Mouse (Mus musculus) megakaryocyte, embryonic 14.5 days (primary cell): ENCODE data around the gene Dnah17. TPM values are rescaled to one million over a fixed set of nuclear protein-coding genes. Genes with fewer than 3 reads are reported as not detected.

Source experiments
- H3K27me3 ChIP-seq: replicated peaks from 2 replicates; pipeline ENCODE3; 2012; ENCODE audit warnings: inconsistent platforms
- H3K36me3 ChIP-seq: replicated peaks from 2 replicates; pipeline ENCODE3; 2012; ENCODE audit warnings: low read length, inconsistent platforms, mixed read lengths
- H3K4me1 ChIP-seq: 2 replicates; pipeline ENCODE4 v1.6.1; 2012; ENCODE audit warnings: inconsistent platforms
- H3K4me3 ChIP-seq: replicated peaks from 2 replicates; pipeline ENCODE3; 2012; ENCODE audit warnings: moderate library complexity, mild to moderate bottlenecking, inconsistent platforms
- H3K9me3 ChIP-seq: 2 replicates; pipeline ENCODE4 v1.6.1; 2012; ENCODE audit warnings: inconsistent platforms
- FLI1 ChIP-seq: IDR thresholded peaks from 2 replicates; pipeline ENCODE4 v1.6.1; 2012; ENCODE audit warnings: low read length, inconsistent platforms, mixed read lengths
- GATA1 ChIP-seq: IDR thresholded peaks from 3 replicates; pipeline ENCODE4 v1.6.1; 2012; ENCODE audit warnings: mixed read lengths, low read length, inconsistent platforms, borderline replicate concordance
- polyA plus RNA-seq: library from polyadenylated mRNA; stranded (reverse); fragments of >175 nt; gene quantifications from 2 replicates; pipeline ENCODE4 v1.2.3, GENCODE M21; 2012; ENCODE audit warnings: low replicate concordance; ENCODE audit not compliant: insufficient read depth

Dnah17 gene
- polyA plus RNA-seq, 1 experiment: 0.06 TPM

GRCm38 (mm10) chr11:118101133-118101532 is 29.3 kb downstream of the Dnah17 start:
- TF ChIP-seq GATA1 (no peak), FLI1 (no peak)
- H3K4me1 ChIP-seq: peaks cover 24% of the 10 kb centered on the region; the same call in 1 of the 2 replicates
- H3K27me3 ChIP-seq: peaks cover 47% of the 10 kb centered on the region
- no peak overlapping the region for H3K4me3 ChIP-seq
- no peaks in the 10 kb centered on the region for H3K9me3 ChIP-seq
- no peaks in the 10 kb centered on the region for H3K36me3 ChIP-seq

- Histone ChIP-seq H3K9me3 (no peaks in the 10 kb centered on the region), H3K4me1 (peaks cover 13% of the 10 kb centered on the region; the same call in 1 of the 2 replicates), H3K36me3 (no peaks in the 10 kb centered on the region), H3K4me3 (no peak overlapping the region), H3K27me3 (peaks cover 67% of the 10 kb centered on the region)
- TF ChIP-seq GATA1 (no peak), FLI1 (no peak)
Measured at GRCm38 (mm10) chr11:118096736-118097135, 33.7 kb downstream of the Dnah17 start.

GRCm38 (mm10) chr11:118095004-118095403 is 35.4 kb downstream of the Dnah17 start:
- no peaks in the 10 kb centered on the region for H3K36me3 ChIP-seq
- peaks cover 55% of the 10 kb centered on the region for H3K27me3 ChIP-seq
- peaks cover 15% of the 10 kb centered on the region for H3K9me3 ChIP-seq
- TF ChIP-seq FLI1: no peak
- no peak for TF ChIP-seq GATA1
- peaks cover 13% of the 10 kb centered on the region; the same call in 1 of the 2 replicates for H3K4me1 ChIP-seq
- no peak overlapping the region for H3K4me3 ChIP-seq

- TF ChIP-seq FLI1 (no peak), GATA1 (no peak)
- Histone ChIP-seq H3K27me3 (peaks cover 59% of the 10 kb centered on the region), H3K9me3 (peaks cover 16% of the 10 kb centered on the region), H3K36me3 (no peaks in the 10 kb centered on the region), H3K4me1 (peaks cover 5% of the 10 kb centered on the region; the same call in 1 of the 2 replicates), H3K4me3 (no peak overlapping the region)
Measured at GRCm38 (mm10) chr11:118091002-118091670, 39.3 kb downstream of the Dnah17 start.

- Histone ChIP-seq H3K27me3 (peaks cover 55% of the 10 kb centered on the region), H3K4me3 (no peak overlapping the region), H3K4me1 (peaks cover 5% of the 10 kb centered on the region; the same call in 1 of the 2 replicates), H3K9me3 (peaks cover 16% of the 10 kb centered on the region), H3K36me3 (no peaks in the 10 kb centered on the region)
- no peak for TF ChIP-seq FLI1
- no peak for TF ChIP-seq GATA1
Measured at GRCm38 (mm10) chr11:118088896-118089295, 41.5 kb downstream of the Dnah17 start.

GRCm38 (mm10) chr11:118085961-118086360 is 44.5 kb downstream of the Dnah17 start:
- Histone ChIP-seq H3K4me1 (peaks cover 5% of the 10 kb centered on the region; the same call in 1 of the 2 replicates), H3K9me3 (peaks cover 9% of the 10 kb centered on the region), H3K4me3 (no peak overlapping the region), H3K36me3 (no peaks in the 10 kb centered on the region), H3K27me3 (peaks cover 68% of the 10 kb centered on the region)
- TF ChIP-seq FLI1: no peak
- no peak for TF ChIP-seq GATA1

GRCm38 (mm10) chr11:118085176-118085575 is 45.3 kb downstream of the Dnah17 start:
- Histone ChIP-seq H3K36me3 (no peaks in the 10 kb centered on the region), H3K4me1 (peaks cover 5% of the 10 kb centered on the region; the same call in 1 of the 2 replicates), H3K27me3 (peaks cover 75% of the 10 kb centered on the region), H3K9me3 (peaks cover 3% of the 10 kb centered on the region), H3K4me3 (no peak overlapping the region)
- TF ChIP-seq FLI1 (no peak), GATA1 (no peak)

- Histone ChIP-seq H3K36me3 (no peaks in the 10 kb centered on the region), H3K4me1 (peaks cover 5% of the 10 kb centered on the region; the same call in 1 of the 2 replicates), H3K4me3 (no peak overlapping the region), H3K9me3 (no peaks in the 10 kb centered on the region), H3K27me3 (peaks cover 80% of the 10 kb centered on the region)
- no peak for TF ChIP-seq GATA1
- no peak for TF ChIP-seq FLI1
Measured at GRCm38 (mm10) chr11:118084266-118084665, 46.2 kb downstream of the Dnah17 start.

- H3K36me3 ChIP-seq: no peaks in the 10 kb centered on the region
- no peak overlapping the region for H3K4me3 ChIP-seq
- H3K4me1 ChIP-seq: peaks cover 5% of the 10 kb centered on the region; the same call in 1 of the 2 replicates
- peaks cover 79% of the 10 kb centered on the region for H3K27me3 ChIP-seq
- no peaks in the 10 kb centered on the region for H3K9me3 ChIP-seq
- TF ChIP-seq FLI1 (no peak), GATA1 (no peak)
Measured at GRCm38 (mm10) chr11:118083811-118084210, 46.6 kb downstream of the Dnah17 start.

- no peak for TF ChIP-seq FLI1
- TF ChIP-seq GATA1: no peak
- H3K27me3 ChIP-seq: peaks cover 81% of the 10 kb centered on the region
- no peaks in the 10 kb centered on the region for H3K36me3 ChIP-seq
- H3K4me3 ChIP-seq: no peak overlapping the region
- peaks cover 5% of the 10 kb centered on the region; the same call in 1 of the 2 replicates for H3K4me1 ChIP-seq
- H3K9me3 ChIP-seq: no peaks in the 10 kb centered on the region
Measured at GRCm38 (mm10) chr11:118082294-118082693, 48.1 kb downstream of the Dnah17 start.

- Histone ChIP-seq H3K4me3 (no peak overlapping the region), H3K27me3 (peaks cover 81% of the 10 kb centered on the region), H3K4me1 (peaks cover 19% of the 10 kb centered on the region; the same call in 1 of the 2 replicates), H3K36me3 (no peaks in the 10 kb centered on the region), H3K9me3 (no peaks in the 10 kb centered on the region)
- TF ChIP-seq GATA1 (no peak), FLI1 (no peak)
Measured at GRCm38 (mm10) chr11:118079750-118080149, 50.7 kb downstream of the Dnah17 start.
